Mouse (Mus musculus): ENCODE measurements at regions not wholly inside any gene's neighbourhood (a gene's known extent, or its start where the extent isn't known, plus 50 kb on each side); places are given as distances from the start of the nearest gene placed in this dataset.

DNA sequence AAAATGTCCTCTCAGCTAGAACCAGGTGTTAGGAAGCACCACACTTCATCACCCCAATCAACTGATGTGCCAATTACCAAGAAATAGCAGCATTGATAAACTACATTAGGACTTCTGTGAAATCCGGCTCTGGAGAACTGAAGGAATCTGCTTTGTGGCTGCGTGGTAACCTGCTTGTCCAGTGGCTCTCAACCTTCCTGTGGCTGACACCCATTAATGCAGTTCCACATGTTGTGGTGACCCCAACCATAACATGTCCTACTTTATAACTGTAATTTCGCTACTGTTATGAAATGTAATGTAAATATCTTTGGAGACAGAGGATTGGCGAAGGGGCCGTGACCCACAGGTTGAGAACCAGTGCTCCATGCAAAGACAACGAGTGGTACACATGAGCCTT, 136.7 kb downstream of the Gm11011 start:
- DNase-seq (ENCODE audit: low spot score in 2 of 2), result no peak

GRCm38 (mm10) chr2:169447495-169448280, 139.9 kb downstream of the Gm11011 start:
- no peak for DNase-seq (ENCODE audit: low spot score in 2 of 2)

GRCm38 (mm10) chr2:169445877-169446276, 141.7 kb downstream of the Gm11011 start:
- DNase-seq (ENCODE audit: low spot score in 2 of 2), result no peak

DNA sequence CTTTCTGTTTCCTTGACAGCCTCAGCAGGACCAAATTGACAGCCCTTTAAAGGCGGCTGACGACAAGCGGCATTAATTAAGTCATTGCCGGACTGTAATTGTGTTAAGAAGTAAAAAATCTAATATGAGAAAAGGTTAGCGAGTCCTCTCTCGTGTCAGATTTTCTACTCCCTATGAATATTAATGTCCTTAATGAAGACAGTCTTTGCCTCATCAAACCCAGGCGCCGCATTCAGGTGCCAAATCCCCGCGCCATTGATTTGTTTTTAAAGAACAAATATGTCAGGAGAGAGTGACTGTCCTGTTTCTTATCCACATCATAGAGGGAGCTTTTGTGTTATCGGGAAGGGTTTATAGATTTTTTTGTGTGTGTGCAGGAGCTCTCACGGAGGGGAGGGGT, 142.2 kb downstream of the Gm11011 start:
- DNase-seq (ENCODE audit: low spot score in 2 of 2), result no peak

- DNase-seq (ENCODE audit: low spot score in 2 of 2), result no peak
Observed at GRCm38 (mm10) chr2:169443271-169443670, 144.3 kb downstream of the Gm11011 start.

GRCm38 (mm10) chr2:169431516-169431915, 156.0 kb downstream of the Gm11011 start:
- DNase-seq (ENCODE audit: low spot score in 2 of 2), result no peak

- DNase-seq (ENCODE audit: low spot score in 2 of 2), result no peak
Observed at GRCm38 (mm10) chr2:169429411-169429810, 158.1 kb downstream of the Gm11011 start.

- peak in 1 of 2 experiments; percentile 11 for DNase-seq (ENCODE audit: low spot score in 2 of 2)
Observed at GRCm38 (mm10) chr2:169424166-169424920, 163.2 kb downstream of the Gm11011 start.

DNA sequence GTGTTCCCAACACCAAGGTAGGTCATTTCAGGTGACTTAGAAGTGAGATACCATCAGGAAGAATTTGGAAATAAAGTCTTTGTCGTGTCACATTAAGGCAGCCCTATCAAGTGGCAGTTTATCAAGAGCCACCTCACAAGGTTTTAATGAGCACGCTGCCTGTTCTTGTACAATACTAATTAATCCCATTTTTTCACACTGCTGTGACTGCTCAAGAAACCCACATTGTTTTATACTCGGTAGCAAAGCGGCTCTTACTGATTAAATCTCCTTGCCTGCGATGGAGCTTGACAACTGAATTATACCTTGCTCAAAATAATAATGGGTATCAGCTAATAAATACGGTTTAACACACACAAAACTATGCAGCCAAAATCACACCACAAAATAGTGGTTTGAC, 175.2 kb downstream of the Gm11011 start:
- no peak for DNase-seq (ENCODE audit: low spot score in 2 of 2)

GRCm38 (mm10) chr2:169410080-169410479, 177.5 kb downstream of the Gm11011 start:
- no peak for DNase-seq (ENCODE audit: low spot score in 2 of 2)

- no peak for DNase-seq (ENCODE audit: low spot score in 2 of 2)
Observed at GRCm38 (mm10) chr2:169404908-169405690, 182.4 kb downstream of the Gm11011 start.

- DNase-seq (ENCODE audit: low spot score in 2 of 2), result no peak
Observed at GRCm38 (mm10) chr2:169397758-169398157, 189.8 kb downstream of the Gm11011 start.

DNA sequence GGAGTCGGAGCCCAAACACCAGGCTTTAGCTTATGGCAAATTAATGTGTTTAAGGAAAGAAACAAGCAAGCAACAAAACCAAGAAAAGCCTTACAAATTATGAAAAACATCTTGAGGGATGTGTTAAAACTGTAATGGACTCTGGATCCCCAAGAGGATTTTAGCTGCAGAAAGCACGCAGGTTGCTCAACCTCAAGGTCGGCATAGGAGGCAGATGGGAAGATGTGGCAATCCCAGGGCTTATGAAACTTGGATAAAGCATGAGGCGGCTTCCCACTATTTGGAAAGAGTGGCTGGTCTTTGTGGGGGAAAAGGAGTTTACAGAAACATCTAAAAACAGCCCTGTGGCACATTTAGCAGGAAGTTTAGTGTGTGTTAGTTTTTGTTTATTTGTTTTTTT, 190.5 kb downstream of the Gm11011 start:
- DNase-seq (ENCODE audit: low spot score in 2 of 2), result peak; percentile 6 to 69

DNA sequence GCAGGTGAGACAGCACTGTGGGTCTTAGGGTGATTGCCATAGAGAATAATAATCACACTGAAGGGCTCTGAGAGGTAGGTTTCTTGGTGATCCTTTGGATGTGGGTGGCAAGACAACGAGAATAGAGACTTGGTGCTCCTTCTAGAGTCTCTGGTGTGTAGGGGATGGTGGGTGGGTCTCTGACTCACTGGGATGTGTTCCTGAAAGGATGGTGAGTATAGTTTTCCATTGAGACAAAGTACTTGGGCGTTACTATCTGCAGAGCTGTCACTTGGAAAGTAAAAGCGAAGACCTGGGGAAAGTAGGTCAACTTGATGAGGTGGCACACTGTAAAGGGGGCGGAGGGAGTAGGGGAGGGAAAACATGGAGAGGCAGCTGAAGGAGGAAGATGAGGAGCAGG, 191.3 kb downstream of the Gm11011 start:
- DNase-seq (ENCODE audit: low spot score in 2 of 2), result no peak

- no peak for DNase-seq (ENCODE audit: low spot score in 2 of 2)
Observed at GRCm38 (mm10) chr2:169389611-169390010, 197.9 kb downstream of the Gm11011 start.

- DNase-seq (ENCODE audit: low spot score in 2 of 2), result no peak
Observed at GRCm38 (mm10) chr2:169388569-169388968, 199.0 kb downstream of the Gm11011 start.

- DNase-seq (ENCODE audit: low spot score in 2 of 2), result no peak
Observed at GRCm38 (mm10) chr2:169387765-169388518, 199.6 kb downstream of the Gm11011 start.

DNA sequence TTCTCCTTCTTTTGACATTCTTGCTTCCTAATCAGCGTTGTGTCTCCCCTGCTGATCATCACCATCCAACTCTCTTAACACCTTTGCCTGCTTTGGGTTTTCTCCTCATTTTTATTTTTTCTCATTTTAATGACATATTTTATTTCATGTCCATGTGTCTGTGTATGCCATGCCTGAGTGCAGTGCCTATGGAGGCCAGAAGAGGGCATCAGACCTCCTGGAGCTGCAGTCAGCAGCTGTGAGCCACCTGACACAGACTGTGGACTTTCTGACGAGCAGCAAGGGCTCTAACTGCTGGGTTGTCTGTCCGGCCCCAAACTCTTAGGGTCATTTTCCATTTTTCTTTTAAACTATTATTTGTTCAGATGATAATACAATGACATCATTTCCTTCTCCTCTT, 203.8 kb downstream of the Gm11011 start:
- no peak for DNase-seq (ENCODE audit: low spot score in 2 of 2)

DNA sequence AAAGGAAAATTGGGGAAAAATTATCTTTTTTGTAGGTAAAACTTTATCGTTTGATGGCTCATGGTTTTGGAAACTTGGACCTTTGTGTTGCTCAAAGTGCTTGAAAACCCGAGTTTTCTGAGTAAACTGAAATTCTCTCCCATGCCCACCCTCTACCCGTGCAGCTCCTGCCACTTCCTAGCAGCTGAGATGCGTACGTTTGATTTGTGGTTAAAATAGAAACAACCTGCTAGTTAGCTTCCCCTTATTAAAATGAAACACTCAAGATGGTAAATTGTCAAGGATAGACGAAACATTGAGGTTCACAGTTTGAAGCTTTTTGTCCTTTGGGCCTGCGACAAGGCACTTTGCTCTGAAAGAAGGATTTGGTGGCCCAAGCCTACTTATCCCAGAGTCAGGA, 214.5 kb downstream of the Gm11011 start:
- DNase-seq (ENCODE audit: low spot score in 2 of 2), result no peak

GRCm38 (mm10) chr2:169365046-169365445, 222.5 kb downstream of the Gm11011 start:
- DNase-seq (ENCODE audit: low spot score in 2 of 2), result no peak

GRCm38 (mm10) chr2:169360272-169360671, 227.3 kb downstream of the Gm11011 start:
- peak; percentile 8 to 37 for DNase-seq (ENCODE audit: low spot score in 2 of 2)

DNA sequence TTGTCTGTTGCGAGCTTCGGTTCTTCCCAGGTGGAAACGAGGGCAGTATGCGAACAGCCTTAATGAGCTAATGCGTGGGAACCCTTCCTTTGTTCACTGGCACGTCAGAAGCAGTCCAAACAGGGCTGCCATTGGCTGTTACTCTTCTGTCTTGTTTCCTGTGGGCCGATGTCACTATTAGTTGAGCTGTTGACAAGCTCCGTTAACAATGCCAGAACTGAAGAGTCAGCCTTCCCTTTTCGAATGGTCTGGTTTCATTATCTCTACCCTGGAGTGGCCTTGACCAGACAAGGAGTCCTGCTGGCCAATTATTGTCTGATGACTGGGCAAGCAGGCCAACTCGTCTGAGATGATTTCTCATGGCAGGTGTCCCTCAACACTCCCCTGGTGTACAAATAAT, 230.1 kb downstream of the Gm11011 start:
- no peak for DNase-seq (ENCODE audit: low spot score in 2 of 2)
